Mouse (Mus musculus) embryonic facial prominence, embryonic 13.5 days (tissue): ENCODE measurements around the gene Atp6v0a1. TPM values are rescaled to one million over a fixed set of nuclear protein-coding genes. Genes with fewer than 3 reads are reported as not detected.

Source experiments
- ATAC-seq: fragments of 200-750 bp; cut with Nextera tagmentation; 2 replicates; pipeline ENCODE4 v1.8.0; 2017; ENCODE audit warnings: low read depth; ENCODE audit not compliant: insufficient number of reproducible peaks, insufficient read depth, low FRiP score, low TSS enrichment
- H3K27ac ChIP-seq: fragments of 300-500 bp; sonication (generic); 2 replicates; pipeline ENCODE4 v1.5.1; 2015; ENCODE audit warnings: moderate library complexity, mild to moderate bottlenecking, inconsistent platforms
- H3K27me3 ChIP-seq: fragments of 300-500 bp; sonication (generic); 2 replicates; pipeline ENCODE4 v1.6.1; 2015; ENCODE audit warnings: mild to moderate bottlenecking, inconsistent platforms
- H3K36me3 ChIP-seq: fragments of 300-500 bp; sonication (generic); 2 replicates; pipeline ENCODE4 v1.6.1; 2015; ENCODE audit warnings: mild to moderate bottlenecking, inconsistent platforms
- H3K4me1 ChIP-seq: fragments of 300-500 bp; sonication (generic); 2 replicates; pipeline ENCODE4 v1.6.1; 2015; ENCODE audit warnings: inconsistent platforms
- H3K4me2 ChIP-seq: fragments of 300-500 bp; sonication (generic); 2 replicates; pipeline ENCODE4 v1.6.1; 2015; ENCODE audit warnings: moderate library complexity, mild to moderate bottlenecking, inconsistent platforms
- H3K4me3 ChIP-seq: fragments of 300-500 bp; sonication (generic); 2 replicates; pipeline ENCODE4 v1.5.1; 2015; ENCODE audit warnings: mild to moderate bottlenecking, inconsistent platforms
- H3K9ac ChIP-seq: fragments of 300-500 bp; sonication (generic); 2 replicates; pipeline ENCODE4 v1.6.1; 2015; ENCODE audit warnings: mild to moderate bottlenecking, inconsistent platforms
- H3K9me3 ChIP-seq: fragments of 300-500 bp; sonication (generic); 2 replicates; pipeline ENCODE4 v1.6.1; 2016; ENCODE audit warnings: inconsistent platforms
- WGBS: fragments of 180-500 bp; shearing (Covaris S2); methylation state at CpG from one replicate; pipeline ENCODE4 v1.1.7; 2015; ENCODE audit warnings: mixed read lengths; 5-methylcytosine and 5-hydroxymethylcytosine counted together
- polyA plus RNA-seq: library from polyadenylated mRNA; unstranded; fragments of >200 nt; fragmentation: Nextera tagmentation; extraction: Ambion mirVana; gene quantifications from 2 replicates; pipeline ENCODE4 v1.2.1, GENCODE M21; 2015

Atp6v0a1 gene
- polyA plus RNA-seq, 1 experiment from 2014 or later = 33.2 TPM

DNA sequence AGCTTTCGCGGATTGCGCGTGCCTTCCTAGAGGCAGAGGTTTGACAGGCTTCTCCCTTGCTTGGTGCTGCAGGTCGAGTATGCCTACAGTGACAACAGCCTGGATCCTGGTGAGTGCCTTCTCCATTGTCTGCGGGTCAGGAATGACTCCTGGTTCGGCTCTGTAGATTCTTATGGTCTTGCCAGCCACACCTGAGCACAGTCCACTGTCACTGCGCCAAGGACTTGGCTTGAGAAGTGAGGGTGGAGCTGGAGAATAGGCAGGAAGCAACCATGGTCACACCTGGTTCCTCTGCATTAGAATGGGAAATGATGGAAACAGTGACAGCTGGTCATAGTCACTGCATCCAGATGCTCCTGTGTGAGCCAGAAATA is 78.4 kb downstream of the Atp6v0a1 start:
- no peak for ATAC-seq
- peak overlapping the region; percentile 96 for H3K4me2 ChIP-seq
- no peaks in the 10 kb centered on the region for H3K27me3 ChIP-seq
- peak overlapping the region; percentile 88 for H3K9ac ChIP-seq
- peaks cover 30% of the 10 kb centered on the region for H3K4me1 ChIP-seq
- WGBS = 7% methylated on average over 8 of the region's 8 CpGs
- H3K4me3 ChIP-seq = peak overlapping the region; percentile 83
- H3K9me3 ChIP-seq = no peaks in the 10 kb centered on the region
- peaks cover 61% of the 10 kb centered on the region for H3K36me3 ChIP-seq
- peak overlapping the region; percentile 79 for H3K27ac ChIP-seq

DNA sequence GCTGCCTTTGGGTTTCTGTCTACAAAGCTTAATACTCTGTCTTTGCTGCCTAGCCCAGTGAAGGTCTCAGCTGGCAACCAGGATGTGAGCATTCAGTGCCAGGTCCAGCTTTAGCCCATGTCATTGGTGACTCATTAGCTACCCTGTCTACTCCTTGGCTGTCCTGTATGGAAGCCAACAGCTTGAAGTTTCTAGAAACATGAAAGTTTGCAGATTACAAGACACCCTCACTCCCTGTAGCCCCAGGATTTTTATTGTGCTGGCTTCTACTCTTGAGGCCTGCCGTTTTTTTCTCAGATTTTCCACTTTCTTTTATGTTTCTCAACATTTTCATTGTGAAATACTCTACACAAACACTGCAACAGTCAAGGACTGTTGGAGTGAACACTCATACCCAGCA is 80.7 kb downstream of the Atp6v0a1 start:
- no peak overlapping the region for H3K4me3 ChIP-seq
- ATAC-seq = no peak
- WGBS = 94% methylated on average over 1 of the region's 1 CpGs
- H3K4me1 ChIP-seq = peaks cover 34% of the 10 kb centered on the region
- no peaks in the 10 kb centered on the region for H3K27me3 ChIP-seq
- peaks cover 68% of the 10 kb centered on the region for H3K36me3 ChIP-seq
- H3K9me3 ChIP-seq = no peaks in the 10 kb centered on the region
- H3K9ac ChIP-seq = no peak overlapping the region
- no peak overlapping the region for H3K27ac ChIP-seq
- no peak overlapping the region for H3K4me2 ChIP-seq

DNA sequence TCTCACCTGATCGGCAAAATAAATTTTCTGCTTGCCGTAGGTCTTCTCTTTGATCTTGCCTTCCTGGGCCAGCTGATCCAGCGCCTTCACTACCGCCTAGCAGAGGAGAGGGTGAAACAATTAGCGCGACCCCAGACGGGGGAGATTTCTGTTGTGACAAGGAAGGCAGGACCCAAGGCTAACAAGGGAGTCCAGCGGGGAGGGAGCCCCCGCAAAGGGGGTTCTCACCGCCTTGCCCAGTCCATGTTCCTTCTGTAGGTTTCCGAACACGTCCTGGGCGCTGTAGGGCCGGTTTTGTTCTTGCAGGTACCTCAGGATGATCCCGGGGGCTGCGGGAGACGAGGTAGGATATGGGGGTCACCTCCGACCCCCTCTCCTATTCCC is 85.7 kb downstream of the Atp6v0a1 start:
- no peaks in the 10 kb centered on the region for H3K9me3 ChIP-seq
- under 1% methylated on average over 18 of the region's 18 CpGs for WGBS
- peaks cover 17% of the 10 kb centered on the region for H3K4me1 ChIP-seq
- peak overlapping the region; percentile 66 for H3K4me3 ChIP-seq
- peak overlapping the region; percentile 76 for H3K4me2 ChIP-seq
- peaks cover 71% of the 10 kb centered on the region for H3K36me3 ChIP-seq
- no peaks in the 10 kb centered on the region for H3K27me3 ChIP-seq
- ATAC-seq = no peak; the same call in 1 of the 2 replicates
- H3K27ac ChIP-seq = peak overlapping the region; percentile 63; the same call in 1 of the 2 replicates
- H3K9ac ChIP-seq = peak overlapping the region; percentile 75

DNA sequence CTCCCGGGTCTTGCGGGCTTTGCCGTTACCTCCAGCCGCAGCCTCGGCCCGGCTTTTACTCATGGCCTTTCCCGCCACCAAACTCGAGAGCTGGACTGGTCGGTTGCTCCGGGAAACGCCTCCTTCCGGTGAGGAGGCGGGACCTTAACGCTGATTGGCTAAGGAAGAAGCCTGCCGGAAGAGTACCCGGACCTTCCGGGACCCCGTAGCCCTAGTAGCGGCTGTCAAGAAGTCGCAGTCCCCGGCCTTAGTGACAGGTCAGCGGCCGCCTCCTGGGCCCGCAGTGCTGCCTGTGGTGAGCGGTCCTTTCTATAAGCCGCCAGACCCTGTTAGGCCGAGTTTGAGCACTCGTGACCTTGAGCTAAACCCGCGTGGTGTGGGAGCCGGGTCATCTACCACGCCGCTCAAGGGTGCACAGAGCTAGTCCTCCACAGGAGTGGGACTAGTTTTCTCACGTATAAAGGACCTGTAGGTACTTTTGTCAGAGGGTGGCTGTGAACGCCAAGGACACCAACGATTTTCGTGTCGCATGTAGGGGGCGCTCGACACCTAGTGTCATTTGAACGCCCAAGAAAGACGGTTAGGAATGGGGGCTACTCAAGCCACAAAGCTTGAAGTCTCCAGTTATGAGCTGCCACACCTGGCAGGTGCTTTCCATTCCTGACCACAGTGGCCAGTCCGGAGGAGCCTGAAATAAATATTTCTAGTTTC is 86.2 kb downstream of the Atp6v0a1 start, which contains the start of gene Psmc3ip:
Gene Psmc3ip, minus strand, starts transcription at position 123 of the 711 bp plus-strand sequence.
- peak within 1 kb of the TSS; percentile 66 for H3K4me3 ChIP-seq
- peak within 1 kb of the TSS; percentile 63 for H3K27ac ChIP-seq
- peak; percentile 93 for ATAC-seq
- H3K36me3 ChIP-seq = peaks cover 71% of the 10 kb centered on the region
- H3K27me3 ChIP-seq = no peaks in the 10 kb centered on the region
- peak within 1 kb of the TSS; percentile 75 for H3K9ac ChIP-seq
- peak within 1 kb of the TSS; percentile 76 for H3K4me2 ChIP-seq
- H3K9me3 ChIP-seq = no peaks in the 10 kb centered on the region
- WGBS = under 1% methylated on average over 43 of the region's 43 CpGs
- H3K4me1 ChIP-seq = peaks cover 17% of the 10 kb centered on the region

DNA sequence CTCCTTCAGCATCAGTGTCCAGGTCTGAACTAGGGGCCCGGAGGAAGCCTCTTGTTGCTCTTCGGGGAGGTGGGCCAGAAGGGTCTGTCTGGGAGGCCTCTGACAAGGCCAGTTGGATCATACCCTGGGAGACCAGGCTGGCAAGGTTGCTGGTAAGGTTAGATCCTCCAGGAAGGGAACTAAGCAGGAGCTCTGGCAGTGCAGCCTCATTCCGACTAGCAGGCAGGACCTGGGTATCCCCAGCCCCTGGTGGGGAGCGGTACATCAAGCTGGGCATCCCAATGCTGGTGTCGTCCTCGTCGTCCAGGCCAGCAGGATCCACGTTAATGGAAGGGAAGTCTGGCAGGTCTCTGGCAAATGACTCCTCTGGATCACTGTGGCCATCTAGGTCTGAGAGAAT is 89.0 kb downstream of the Atp6v0a1 start:
- H3K4me3 ChIP-seq = no peak overlapping the region
- no peak overlapping the region for H3K9ac ChIP-seq
- H3K36me3 ChIP-seq = peaks cover 68% of the 10 kb centered on the region
- WGBS = 94% methylated on average over 8 of the region's 8 CpGs
- H3K27me3 ChIP-seq = no peaks in the 10 kb centered on the region
- no peak overlapping the region for H3K27ac ChIP-seq
- no peaks in the 10 kb centered on the region for H3K9me3 ChIP-seq
- H3K4me2 ChIP-seq = no peak overlapping the region
- H3K4me1 ChIP-seq = peaks cover 17% of the 10 kb centered on the region
- ATAC-seq = no peak

DNA sequence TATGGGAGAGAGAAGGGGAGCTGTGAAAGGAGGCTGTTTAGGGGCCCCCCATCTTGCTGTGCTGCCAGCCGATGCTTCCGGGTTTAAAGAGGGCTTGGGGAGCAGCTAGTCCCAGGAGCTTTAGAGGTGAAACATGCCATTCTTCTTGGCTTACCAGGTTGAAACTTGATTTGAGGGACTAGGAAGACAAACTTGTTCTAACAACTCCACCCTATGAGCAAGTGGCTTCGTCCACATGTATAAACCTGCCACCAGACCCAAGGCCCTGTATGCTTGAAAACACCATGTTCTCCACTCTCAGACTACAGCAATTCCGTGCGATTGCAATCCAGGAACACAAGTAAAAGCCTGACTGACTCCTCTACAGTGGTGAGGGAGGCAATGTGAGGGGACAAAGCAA is 93.8 kb downstream of the Atp6v0a1 start:
- Histone ChIP-seq H3K27ac (peak overlapping the region; percentile 58), H3K4me1 (no peaks in the 10 kb centered on the region), H3K9me3 (no peaks in the 10 kb centered on the region), H3K4me3 (no peak overlapping the region), H3K36me3 (peaks cover 70% of the 10 kb centered on the region), H3K9ac (no peak overlapping the region; the same call in 1 of the 2 replicates), H3K27me3 (no peaks in the 10 kb centered on the region), H3K4me2 (0 out of 2 replicates have a peak overlapping the region, but pooled peaks have one; percentile 2)
- no peak for ATAC-seq
- WGBS = 77% methylated on average over 5 of the region's 5 CpGs

DNA sequence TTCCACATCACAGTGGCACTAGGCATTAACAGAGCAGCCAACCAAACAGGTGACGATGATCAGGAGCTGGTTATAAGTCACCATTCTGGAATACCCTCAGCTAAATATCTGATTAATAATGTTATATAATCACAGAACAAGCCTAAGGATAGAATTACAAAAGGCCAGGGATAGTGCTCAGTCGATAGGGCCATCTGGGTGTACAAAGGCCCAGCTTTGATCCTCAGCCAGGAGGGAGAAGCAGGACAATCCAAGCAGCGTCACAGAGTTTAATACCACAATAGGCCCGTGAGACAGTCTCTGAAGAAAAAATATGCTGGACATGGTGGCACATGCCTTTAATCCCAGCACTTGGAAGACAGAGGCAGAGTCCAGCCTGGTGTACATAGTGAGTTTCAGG is 100.1 kb downstream of the Atp6v0a1 start:
- no peak for ATAC-seq
- peaks cover 11% of the 10 kb centered on the region; the same call in 1 of the 2 replicates for H3K36me3 ChIP-seq
- no peak overlapping the region for H3K9ac ChIP-seq
- H3K27ac ChIP-seq = no peak overlapping the region
- 76% methylated on average over 4 of the region's 4 CpGs for WGBS
- no peaks in the 10 kb centered on the region for H3K27me3 ChIP-seq
- H3K4me2 ChIP-seq = no peak overlapping the region
- no peaks in the 10 kb centered on the region for H3K9me3 ChIP-seq
- no peaks in the 10 kb centered on the region for H3K4me1 ChIP-seq
- no peak overlapping the region for H3K4me3 ChIP-seq

DNA sequence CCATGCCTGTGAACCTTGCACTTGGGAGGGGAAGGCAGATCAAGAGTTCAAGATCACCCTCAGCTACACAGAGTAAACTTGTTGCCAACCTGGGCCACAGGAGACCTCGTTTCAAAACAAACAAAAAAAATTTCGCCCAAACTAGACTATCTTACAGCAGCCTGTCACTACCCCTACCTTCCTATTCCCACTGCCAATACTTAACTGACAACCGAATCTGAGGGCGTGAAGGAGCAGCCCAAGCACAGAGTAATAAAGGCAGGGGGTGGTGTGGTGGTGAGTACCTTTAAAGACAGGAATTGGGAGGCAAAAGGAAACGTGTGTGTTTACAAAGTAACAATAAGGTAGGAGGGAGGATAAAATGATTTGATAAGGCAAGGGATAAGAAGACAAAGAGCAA is 101.5 kb downstream of the Atp6v0a1 start:
- Histone ChIP-seq H3K4me1 (no peaks in the 10 kb centered on the region), H3K27ac (no peak overlapping the region), H3K9me3 (no peaks in the 10 kb centered on the region), H3K27me3 (no peaks in the 10 kb centered on the region), H3K9ac (no peak overlapping the region), H3K4me3 (no peak overlapping the region), H3K4me2 (no peak overlapping the region), H3K36me3 (0 out of 2 replicates have a peak, but pooled peaks cover 3% of the 10 kb centered on the region)
- no peak for ATAC-seq
- 63% methylated on average over 5 of the region's 5 CpGs for WGBS

DNA sequence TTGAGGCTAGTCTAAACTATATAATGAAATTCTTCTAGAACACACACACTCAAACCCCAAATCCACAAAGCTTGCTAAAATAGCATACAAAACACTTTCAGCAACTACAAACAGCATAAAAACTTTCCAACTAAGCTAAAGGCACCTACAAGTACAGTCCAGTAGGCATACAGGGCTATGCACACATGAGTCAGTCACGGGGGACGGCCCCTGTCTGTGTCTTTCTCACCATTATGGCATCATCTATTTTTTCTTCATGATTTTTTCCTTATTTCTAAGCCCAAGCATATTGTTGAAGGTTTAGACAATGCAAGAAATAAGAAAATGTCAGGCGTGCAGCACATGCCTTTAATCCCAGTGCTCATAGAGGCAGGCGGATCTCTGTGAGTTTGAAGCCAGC is 101.9 kb downstream of the Atp6v0a1 start:
- Histone ChIP-seq H3K9me3 (no peaks in the 10 kb centered on the region), H3K9ac (no peak overlapping the region), H3K4me3 (no peak overlapping the region), H3K4me1 (no peaks in the 10 kb centered on the region), H3K27ac (no peak overlapping the region), H3K4me2 (no peak overlapping the region), H3K27me3 (no peaks in the 10 kb centered on the region), H3K36me3 (0 out of 2 replicates have a peak, but pooled peaks cover 3% of the 10 kb centered on the region)
- no peak for ATAC-seq
- 90% methylated on average over 4 of the region's 4 CpGs for WGBS

DNA sequence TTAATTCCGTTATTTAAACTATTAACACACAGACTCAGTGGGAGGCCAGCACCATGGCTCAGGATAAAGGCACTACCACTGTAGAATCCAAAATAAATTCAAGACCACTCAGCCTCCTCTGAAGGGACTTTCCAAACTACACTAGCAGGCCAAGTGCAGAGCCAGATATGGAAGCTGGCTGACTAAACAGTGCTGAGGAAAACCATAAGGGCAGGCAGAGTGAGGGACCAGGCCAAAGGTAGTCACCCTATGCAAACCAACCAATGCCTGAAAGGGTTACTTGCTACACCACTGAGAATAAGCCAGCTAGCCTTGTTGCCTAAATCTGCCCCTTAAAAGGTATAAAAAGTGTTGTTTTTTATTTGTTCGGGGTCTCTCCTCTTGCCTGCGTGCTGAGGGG is 102.9 kb downstream of the Atp6v0a1 start:
- peaks cover 3% of the 10 kb centered on the region; the same call in 1 of the 2 replicates for H3K4me1 ChIP-seq
- no peak for ATAC-seq
- H3K27ac ChIP-seq = no peak overlapping the region
- no peak overlapping the region for H3K4me2 ChIP-seq
- WGBS = 94% methylated on average over 3 of the region's 3 CpGs
- no peak overlapping the region for H3K4me3 ChIP-seq
- H3K36me3 ChIP-seq = peaks cover 11% of the 10 kb centered on the region
- H3K9me3 ChIP-seq = no peaks in the 10 kb centered on the region
- no peaks in the 10 kb centered on the region for H3K27me3 ChIP-seq
- 0 out of 2 replicates have a peak overlapping the region, but pooled peaks have one; percentile 27 for H3K9ac ChIP-seq
